Mouse (Mus musculus): ENCODE data around the gene Rbpj. TPM values are rescaled to one million over a fixed set of nuclear protein-coding genes. Genes with fewer than 3 reads are reported as not detected.

Rbpj gene
- polyA plus RNA-seq, 1 experiment = 13.4 TPM

DNA sequence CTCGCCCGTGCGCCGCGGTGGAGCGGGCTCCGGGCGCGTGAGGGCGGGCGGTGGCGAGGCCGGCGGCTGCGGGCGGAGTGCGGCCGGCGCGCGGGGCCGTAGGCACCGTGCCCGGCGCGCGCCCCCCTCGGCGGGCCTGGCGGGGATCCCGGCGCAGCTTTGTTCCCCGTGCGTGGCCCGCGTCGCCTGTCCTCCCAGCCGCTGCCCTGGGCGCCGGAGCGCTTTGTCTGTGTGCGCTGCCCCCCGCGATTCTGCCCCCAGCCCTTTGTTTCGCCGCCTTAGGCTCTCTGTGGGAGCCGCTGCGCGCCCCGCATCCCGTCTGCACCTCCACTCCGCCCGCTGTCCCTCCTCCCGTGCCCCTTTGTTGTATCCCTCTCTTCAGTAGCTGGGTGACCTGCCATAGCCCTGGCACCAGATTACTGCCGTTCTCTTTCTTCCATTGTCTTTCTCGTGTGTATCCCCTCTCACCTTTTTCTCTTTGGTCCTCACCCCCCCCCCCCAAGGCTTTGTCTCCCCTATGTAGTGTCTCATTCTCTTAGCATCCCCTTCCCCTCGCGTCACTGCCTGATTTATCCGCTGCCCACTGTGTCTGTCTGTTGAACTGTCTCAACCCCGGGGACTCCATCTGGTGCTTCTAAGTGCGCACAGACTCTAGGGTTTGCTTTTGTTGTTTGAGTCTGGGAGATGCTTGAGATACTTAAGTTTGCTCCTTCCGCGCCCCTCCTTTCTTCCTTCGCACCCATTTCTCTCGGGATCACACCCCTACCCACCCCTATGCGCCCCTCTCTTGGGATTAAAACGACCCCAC is 125.1 kb downstream of the Rbpj start:
- DNase-seq = peak; percentile 20
- Histone ChIP-seq H3K27ac (ENCODE audit: insufficient read depth, low read depth, low read length) (0 out of 2 replicates have a peak overlapping the region, but pooled peaks have one; percentile 12), H3K36me3 (ENCODE audit: control insufficient read depth, insufficient read depth, low read length) (no peaks in the 10 kb centered on the region), H3K27me3 (replicated peaks; ENCODE audit: control insufficient read depth, insufficient read depth, low read length) (no peaks in the 10 kb centered on the region), H3K4me1 (ENCODE audit: control insufficient read depth, insufficient read depth, low read length) (peaks cover 8% of the 10 kb centered on the region; the same call in 1 of the 2 replicates), H3K4me3 (ENCODE audit: insufficient read depth, low read depth, low read length) (peak overlapping the region; percentile 63)
- TF ChIP-seq CTCF (conservative IDR thresholded peaks at IDR 0.05; ENCODE audit: insufficient read depth, insufficient read length, low read depth, low read length) (no peak), POLR2A (IDR thresholded peaks at IDR 0.05; ENCODE audit: low read depth, low read length) (no peak)
- WGBS = 17% methylated on average over 67 of the region's 67 CpGs

DNA sequence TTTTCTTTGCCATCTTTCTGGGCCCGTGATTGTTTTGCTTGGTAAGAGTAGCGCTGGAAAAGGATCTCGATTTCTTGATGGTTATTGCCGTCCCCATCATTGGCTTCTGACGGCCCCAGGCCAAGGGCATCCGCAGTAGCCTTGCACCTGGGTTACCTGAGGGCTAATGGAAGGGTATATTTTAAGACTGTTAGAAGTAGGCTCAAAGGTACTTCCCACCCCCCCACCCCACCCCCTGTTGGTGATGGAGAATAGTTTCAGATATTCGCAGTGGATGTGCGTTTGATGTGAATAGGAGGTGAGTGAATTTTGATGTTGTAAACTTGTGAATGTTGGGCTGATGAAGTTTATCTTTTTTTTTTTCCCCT is 125.7 kb downstream of the Rbpj start:
- DNase-seq = no peak
- H3K27ac ChIP-seq (ENCODE audit: insufficient read depth, low read depth, low read length) = no peak overlapping the region
- H3K4me3 ChIP-seq (ENCODE audit: insufficient read depth, low read depth, low read length) = peak overlapping the region; percentile 63
- WGBS = 7% methylated on average over 8 of the region's 8 CpGs
- H3K36me3 ChIP-seq (ENCODE audit: control insufficient read depth, insufficient read depth, low read length) = no peaks in the 10 kb centered on the region
- no peak for TF ChIP-seq POLR2A (IDR thresholded peaks at IDR 0.05; ENCODE audit: low read depth, low read length)
- no peak for TF ChIP-seq CTCF (conservative IDR thresholded peaks at IDR 0.05; ENCODE audit: insufficient read depth, insufficient read length, low read depth, low read length)
- peaks cover 8% of the 10 kb centered on the region; the same call in 1 of the 2 replicates for H3K4me1 ChIP-seq (ENCODE audit: control insufficient read depth, insufficient read depth, low read length)
- H3K27me3 ChIP-seq (replicated peaks; ENCODE audit: control insufficient read depth, insufficient read depth, low read length) = no peaks in the 10 kb centered on the region

DNA sequence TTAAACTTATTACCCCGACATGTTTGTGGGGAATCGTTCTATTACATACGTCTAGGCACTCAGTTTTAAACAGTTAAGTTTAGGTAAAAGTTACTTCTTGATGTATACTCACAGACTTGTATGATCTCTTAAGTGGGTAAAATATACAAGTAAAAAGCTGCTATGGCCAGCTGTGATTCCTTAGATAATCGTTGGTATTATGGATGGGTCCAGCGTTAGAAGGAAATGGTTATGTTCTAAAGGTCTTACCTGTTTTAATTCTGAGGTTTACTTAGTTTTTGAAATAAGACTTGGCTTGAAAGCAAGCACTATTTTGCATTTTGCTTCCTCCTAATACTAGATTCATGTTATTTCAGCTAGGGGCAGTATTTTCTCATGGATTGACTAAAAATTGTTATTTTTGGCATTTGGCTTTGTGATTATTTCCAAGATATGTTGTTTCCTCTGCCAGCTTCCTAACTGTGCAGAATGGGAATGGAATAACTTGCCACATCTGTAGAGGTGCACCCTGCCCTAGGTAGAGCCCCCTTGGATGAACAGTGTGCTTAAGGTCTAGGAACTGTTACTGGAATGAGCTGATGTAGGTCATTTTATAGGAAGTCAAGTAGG is 127.2 kb downstream of the Rbpj start:
- no peak overlapping the region for H3K4me3 ChIP-seq (ENCODE audit: insufficient read depth, low read depth, low read length)
- 66% methylated on average over 5 of the region's 5 CpGs for WGBS
- TF ChIP-seq CTCF (conservative IDR thresholded peaks at IDR 0.05; ENCODE audit: insufficient read depth, insufficient read length, low read depth, low read length) (no peak), POLR2A (IDR thresholded peaks at IDR 0.05; ENCODE audit: low read depth, low read length) (no peak)

DNA sequence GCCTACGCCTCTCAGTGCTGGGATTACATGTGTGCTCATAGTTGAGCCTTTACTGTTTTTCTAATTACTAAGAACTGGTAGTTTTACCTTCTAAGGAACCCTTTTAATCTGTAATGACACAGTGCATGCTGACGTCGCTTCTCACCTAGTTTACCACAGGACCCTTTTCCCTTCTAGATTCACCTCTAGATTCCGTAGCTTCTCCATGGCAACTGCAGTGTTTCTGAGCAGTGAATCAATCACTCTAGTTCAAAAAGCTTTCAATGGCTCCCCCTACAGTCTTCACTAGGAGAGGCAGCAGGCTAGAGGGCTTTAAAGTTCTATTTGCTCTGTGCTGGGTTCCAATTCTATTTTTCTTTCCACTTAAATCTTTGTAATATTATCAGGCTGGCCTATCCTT is 128.3 kb downstream of the Rbpj start:
- TF ChIP-seq POLR2A (IDR thresholded peaks at IDR 0.05; ENCODE audit: low read depth, low read length) (no peak), CTCF (conservative IDR thresholded peaks at IDR 0.05; ENCODE audit: insufficient read depth, insufficient read length, low read depth, low read length) (peak; percentile 43)
- H3K27me3 ChIP-seq (replicated peaks; ENCODE audit: control insufficient read depth, insufficient read depth, low read length) = no peaks in the 10 kb centered on the region
- H3K36me3 ChIP-seq (ENCODE audit: control insufficient read depth, insufficient read depth, low read length) = no peaks in the 10 kb centered on the region
- H3K4me1 ChIP-seq (ENCODE audit: control insufficient read depth, insufficient read depth, low read length) = peaks cover 8% of the 10 kb centered on the region; the same call in 1 of the 2 replicates
- DNase-seq = peak; percentile 67
- no peak overlapping the region for H3K27ac ChIP-seq (ENCODE audit: insufficient read depth, low read depth, low read length)
- 17% methylated on average over 4 of the region's 4 CpGs for WGBS
- no peak overlapping the region for H3K4me3 ChIP-seq (ENCODE audit: insufficient read depth, low read depth, low read length)

More for the DNA sequence above, 127.2 kb downstream of the Rbpj start:
- no peaks in the 10 kb centered on the region for H3K36me3 ChIP-seq (ENCODE audit: control insufficient read depth, insufficient read depth, low read length)
- no peak for DNase-seq
- no peak overlapping the region for H3K27ac ChIP-seq (ENCODE audit: insufficient read depth, low read depth, low read length)
- H3K27me3 ChIP-seq (replicated peaks; ENCODE audit: control insufficient read depth, insufficient read depth, low read length) = no peaks in the 10 kb centered on the region
- peaks cover 8% of the 10 kb centered on the region; the same call in 1 of the 2 replicates for H3K4me1 ChIP-seq (ENCODE audit: control insufficient read depth, insufficient read depth, low read length)

DNA sequence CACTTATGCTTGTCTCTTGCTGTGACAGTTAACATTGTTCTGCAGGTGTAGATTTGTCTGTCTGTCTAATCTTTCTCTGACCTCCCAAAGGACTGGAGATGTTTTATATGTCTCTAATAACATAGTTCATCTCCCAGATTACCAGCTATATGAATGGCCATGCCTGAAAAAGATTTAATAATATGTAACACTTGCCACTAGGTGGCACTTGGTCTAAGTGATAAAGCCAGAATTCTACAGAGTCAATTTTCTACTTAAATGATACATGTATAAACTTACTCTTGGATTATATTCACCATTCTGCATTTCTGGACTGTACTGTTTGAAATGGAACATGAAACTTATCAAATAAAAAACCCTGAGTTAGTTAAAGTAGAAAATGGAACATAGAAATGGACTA is 132.6 kb downstream of the Rbpj start:
- Histone ChIP-seq H3K4me1 (ENCODE audit: control insufficient read depth, insufficient read depth, low read length) (peaks cover 18% of the 10 kb centered on the region), H3K27ac (ENCODE audit: insufficient read depth, low read depth, low read length) (no peak overlapping the region), H3K36me3 (ENCODE audit: control insufficient read depth, insufficient read depth, low read length) (no peaks in the 10 kb centered on the region), H3K27me3 (replicated peaks; ENCODE audit: control insufficient read depth, insufficient read depth, low read length) (no peaks in the 10 kb centered on the region), H3K4me3 (ENCODE audit: insufficient read depth, low read depth, low read length) (no peak overlapping the region)
- peak; percentile 21 for DNase-seq
- TF ChIP-seq POLR2A (IDR thresholded peaks at IDR 0.05; ENCODE audit: low read depth, low read length) (no peak), CTCF (conservative IDR thresholded peaks at IDR 0.05; ENCODE audit: insufficient read depth, insufficient read length, low read depth, low read length) (no peak)

DNA sequence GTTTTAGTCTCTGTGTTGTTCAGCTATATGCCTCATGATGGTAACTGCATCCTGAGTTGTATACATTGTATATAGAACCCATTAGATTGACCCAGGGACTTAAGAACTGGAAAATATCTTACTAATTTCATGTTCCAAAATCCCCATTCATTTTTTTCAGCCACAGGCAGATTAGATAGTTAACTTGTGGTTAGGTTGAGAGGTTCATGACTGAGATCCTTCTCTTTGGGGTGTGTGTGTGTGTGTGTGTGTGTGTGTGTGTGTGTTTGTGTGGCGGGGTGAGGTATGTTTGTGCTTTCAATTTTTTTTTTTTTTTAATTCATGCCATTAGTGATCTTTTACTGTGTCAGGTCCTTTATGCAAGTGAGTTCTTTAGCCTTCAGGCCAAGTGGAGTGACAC is 133.2 kb downstream of the Rbpj start:
- Histone ChIP-seq H3K4me1 (ENCODE audit: control insufficient read depth, insufficient read depth, low read length) (peaks cover 17% of the 10 kb centered on the region), H3K4me3 (ENCODE audit: insufficient read depth, low read depth, low read length) (no peak overlapping the region), H3K27ac (ENCODE audit: insufficient read depth, low read depth, low read length) (no peak overlapping the region), H3K36me3 (ENCODE audit: control insufficient read depth, insufficient read depth, low read length) (no peaks in the 10 kb centered on the region), H3K27me3 (replicated peaks; ENCODE audit: control insufficient read depth, insufficient read depth, low read length) (no peaks in the 10 kb centered on the region)
- no peak for TF ChIP-seq POLR2A (IDR thresholded peaks at IDR 0.05; ENCODE audit: low read depth, low read length)
- no peak for TF ChIP-seq CTCF (conservative IDR thresholded peaks at IDR 0.05; ENCODE audit: insufficient read depth, insufficient read length, low read depth, low read length)
- no peak for DNase-seq
- WGBS = 100% methylated on average over 1 of the region's 1 CpGs

DNA sequence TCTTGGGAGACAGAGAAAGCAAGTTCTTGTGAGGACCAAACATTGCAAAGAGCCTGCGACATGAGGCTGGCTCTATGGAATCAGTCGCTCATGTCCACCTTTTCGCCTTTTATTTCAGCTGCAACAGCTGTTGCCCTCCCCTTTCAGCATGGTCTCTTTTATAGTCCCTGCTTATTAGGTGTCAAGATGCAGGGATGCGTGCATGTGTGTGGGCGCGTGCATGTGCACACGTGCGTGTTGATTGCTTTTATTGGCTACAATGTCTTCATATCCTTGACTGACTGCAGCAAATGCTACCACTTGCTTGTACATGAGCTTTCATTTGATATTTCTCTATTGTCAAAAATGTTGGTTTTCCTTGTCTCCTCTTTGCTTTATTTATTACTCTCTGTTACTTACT is 136.2 kb downstream of the Rbpj start:
- TF ChIP-seq CTCF (conservative IDR thresholded peaks at IDR 0.05; ENCODE audit: insufficient read depth, insufficient read length, low read depth, low read length) (no peak), POLR2A (IDR thresholded peaks at IDR 0.05; ENCODE audit: low read depth, low read length) (no peak)
- H3K4me3 ChIP-seq (ENCODE audit: insufficient read depth, low read depth, low read length) = no peak overlapping the region
- H3K27ac ChIP-seq (ENCODE audit: insufficient read depth, low read depth, low read length) = no peak overlapping the region
- H3K4me1 ChIP-seq (ENCODE audit: control insufficient read depth, insufficient read depth, low read length) = peaks cover 12% of the 10 kb centered on the region
- no peak for DNase-seq
- WGBS = 61% methylated on average over 8 of the region's 8 CpGs
- no peaks in the 10 kb centered on the region for H3K36me3 ChIP-seq (ENCODE audit: control insufficient read depth, insufficient read depth, low read length)
- H3K27me3 ChIP-seq (replicated peaks; ENCODE audit: control insufficient read depth, insufficient read depth, low read length) = no peaks in the 10 kb centered on the region

Measured in kidney, adult 2 months (tissue).